Mouse (Mus musculus) layer of hippocampus, adult 8-10 months (tissue): ENCODE measurements at regions not wholly inside any gene's neighbourhood (a gene's known extent, or its start where the extent isn't known, plus 50 kb on each side); places are given as distances from the start of the nearest gene placed in this dataset.
A peak's percentile ranks its signal among the peaks of the same experiment; 100 is the strongest.

ENCODE experiments used
- DNase-seq, 2 experiments: peaks; one replicate each; pipeline ENCODE4 v3.0.0; 2022; ENCODE audit warnings: low spot score in 2 of 2

DNA sequence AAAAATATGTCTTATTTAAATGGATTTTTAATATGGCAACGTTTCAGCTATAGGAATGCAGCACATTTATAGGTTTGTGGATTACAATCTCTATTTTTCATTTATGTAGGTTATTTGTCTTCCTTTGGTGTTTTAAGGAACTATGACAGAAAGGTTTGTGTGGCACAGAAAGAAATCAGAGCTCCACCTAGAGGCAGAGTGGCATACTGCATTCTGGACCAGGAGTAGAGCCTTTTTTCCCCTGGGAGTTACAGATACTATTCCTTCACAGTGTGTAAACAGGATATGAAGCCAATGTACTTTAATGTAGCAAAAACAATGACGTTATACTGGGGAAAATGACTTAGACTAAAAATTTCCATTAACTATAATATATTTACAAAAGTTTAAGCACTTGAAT, 94.9 kb upstream of the St8sia4 start:
- DNase-seq = peak; percentile 8 to 72

DNA sequence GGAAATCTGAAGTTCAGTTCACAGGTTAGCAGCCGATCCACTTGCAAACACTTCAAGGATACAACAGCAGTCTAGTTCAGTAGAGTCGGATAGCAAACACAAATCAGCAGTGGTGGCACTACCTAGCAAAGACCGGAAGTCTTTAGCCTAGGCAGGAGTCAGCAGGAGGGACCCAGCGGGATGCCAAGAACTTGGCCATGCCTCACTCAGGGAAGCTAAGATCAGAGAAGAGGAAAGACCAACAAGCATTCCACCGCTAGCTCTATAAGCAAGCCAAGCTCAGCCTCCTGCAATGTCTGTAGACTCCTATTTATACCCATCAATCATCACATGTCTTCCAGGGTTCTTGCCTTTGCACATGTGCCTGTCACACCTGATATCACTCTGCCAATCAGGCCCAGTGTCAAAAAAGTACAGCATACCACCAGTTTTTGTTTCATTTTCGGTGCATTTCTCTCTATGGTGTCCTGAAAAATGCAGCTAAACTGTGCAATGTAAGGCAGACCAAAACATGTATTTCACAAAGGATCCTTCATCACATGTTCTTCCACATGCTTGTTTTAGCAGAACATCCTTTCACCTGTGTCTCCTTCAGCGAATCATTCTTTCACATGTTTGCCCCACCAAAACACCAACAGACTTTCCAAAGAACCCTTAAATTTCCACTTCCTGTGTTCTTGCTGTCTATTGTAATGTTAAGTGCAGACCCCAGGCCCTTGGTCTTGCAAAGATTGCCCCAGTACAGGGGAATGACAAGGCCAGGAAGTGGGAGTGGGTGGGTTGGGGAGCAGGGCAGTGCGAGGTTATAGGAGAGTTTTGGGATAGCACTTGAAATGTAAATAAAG, 86.9 kb upstream of the St8sia4 start:
- DNase-seq = no peak

DNA sequence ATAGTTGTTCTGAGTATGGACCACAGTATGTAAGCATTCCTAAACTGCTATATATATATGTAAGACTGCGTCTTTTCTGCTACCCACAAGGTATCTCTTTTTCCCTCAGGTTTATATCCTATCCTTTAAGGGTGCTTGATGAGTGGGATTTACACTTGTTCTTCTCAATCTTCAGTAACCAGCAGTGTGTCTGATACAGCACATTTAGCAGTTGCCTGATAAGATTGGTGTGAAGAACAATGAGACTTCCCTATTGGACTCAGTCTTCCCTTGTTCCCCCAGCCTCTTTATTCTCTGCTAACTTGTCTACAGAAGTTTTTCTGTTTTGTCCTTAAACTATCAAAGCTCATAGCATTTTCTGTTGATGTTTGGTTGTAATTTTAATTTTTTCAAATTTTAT, 86.1 kb upstream of the St8sia4 start:
- no peak for DNase-seq

DNA sequence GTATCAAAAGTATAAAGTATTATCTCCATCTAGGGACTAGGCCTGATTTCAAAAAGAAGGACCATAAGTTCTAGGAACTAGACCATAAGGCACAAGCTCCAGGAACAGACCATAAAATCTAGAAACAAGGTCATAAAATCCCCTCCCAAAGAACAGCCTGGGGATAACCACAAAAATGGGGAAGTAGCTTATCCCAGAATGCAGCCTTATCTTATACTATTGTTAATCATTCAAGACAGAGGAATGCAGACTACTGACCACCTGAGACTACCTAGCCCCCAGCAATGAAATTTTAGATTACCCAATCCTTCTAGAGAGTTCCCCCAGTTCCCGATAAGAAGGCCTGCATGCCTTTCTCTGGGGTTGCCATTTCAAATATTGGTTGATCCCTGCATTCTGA, 81.6 kb upstream of the St8sia4 start:
- DNase-seq = no peak

GRCm38 (mm10) chr1:95747287-95747686, 79.9 kb upstream of the St8sia4 start:
- DNase-seq = no peak

- DNase-seq = no peak
Measured at GRCm38 (mm10) chr1:95744446-95744845, 77.1 kb upstream of the St8sia4 start.

DNA sequence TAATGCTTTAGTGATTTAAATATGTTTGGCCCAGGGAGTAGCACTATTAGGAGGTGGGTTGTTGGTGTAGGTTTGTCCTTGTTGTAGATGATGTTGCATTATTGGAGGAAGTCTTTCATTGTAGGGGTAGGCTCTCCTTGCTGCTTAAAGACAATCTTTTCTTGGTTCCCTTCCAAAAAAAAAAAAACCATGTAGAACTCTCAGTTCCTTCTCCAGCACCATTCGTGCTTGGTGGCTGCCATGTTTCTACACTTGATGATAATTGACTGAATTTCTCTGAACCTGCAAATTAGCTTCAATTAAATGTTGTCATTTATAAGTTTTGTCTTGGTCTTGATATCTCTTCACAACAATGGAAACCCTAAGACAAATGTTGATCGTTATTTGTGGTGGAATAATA, 76.0 kb upstream of the St8sia4 start:
- DNase-seq = no peak

DNA sequence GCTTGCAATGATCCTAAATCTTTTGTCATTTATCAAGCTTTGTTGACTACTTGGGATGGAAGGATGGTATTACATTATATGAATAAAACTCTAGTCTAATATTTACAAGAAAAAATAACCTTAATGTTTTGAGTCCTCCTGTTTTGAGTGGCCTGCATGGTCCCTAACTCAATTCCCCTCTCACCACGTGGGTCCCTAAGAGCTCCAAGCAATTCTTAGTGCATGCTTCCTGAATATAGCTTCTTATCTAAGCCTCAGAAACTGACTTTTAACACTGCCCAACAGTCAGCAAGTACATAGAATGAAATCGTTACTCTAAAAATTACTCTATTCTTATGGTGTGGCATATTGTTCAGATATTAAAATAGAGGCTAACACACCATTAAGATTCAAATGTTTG, 52.1 kb upstream of the St8sia4 start:
- DNase-seq = no peak

GRCm38 (mm10) chr1:95718794-95719193, 51.4 kb upstream of the St8sia4 start:
- no peak for DNase-seq
